Mouse (Mus musculus): Measurements from ENCODE around the gene Kat2a.

Gene Kat2a

DNA sequence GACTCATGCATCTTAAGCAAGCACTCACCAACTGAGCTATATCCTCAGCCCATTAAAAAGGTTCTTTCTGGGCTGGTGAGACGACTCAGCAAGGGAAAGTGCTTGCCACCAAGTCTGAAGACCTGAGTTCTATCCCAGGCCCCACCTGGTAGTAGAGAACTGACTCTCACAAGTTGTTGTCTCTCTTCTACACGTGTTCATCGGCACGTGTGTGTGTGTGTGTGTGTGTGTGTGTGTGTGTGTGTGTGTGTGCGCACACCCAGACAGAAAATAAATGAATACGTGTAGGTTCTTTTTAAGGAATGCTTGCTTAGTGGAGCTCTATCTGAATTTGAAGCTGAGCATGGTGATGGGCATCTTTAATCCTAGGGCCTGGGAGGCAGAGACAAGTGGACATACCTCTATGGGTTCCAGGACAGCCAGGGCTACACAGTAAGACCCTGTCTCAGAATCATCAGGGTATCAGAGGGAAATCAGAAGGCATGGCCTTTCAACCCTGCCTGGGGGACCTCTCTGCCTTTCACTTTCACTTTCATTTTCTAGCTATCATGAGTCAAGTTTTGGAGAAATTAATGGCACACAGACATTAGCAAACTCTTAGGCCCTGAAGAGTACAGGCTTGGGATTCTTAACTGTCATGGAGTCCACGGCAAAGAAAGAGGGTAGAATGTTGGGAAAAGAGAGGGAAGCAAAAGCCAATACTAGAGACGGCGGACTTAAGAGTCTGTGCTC is 23.0 kb upstream of the Kat2a start:
- no peak for DNase-seq

DNA sequence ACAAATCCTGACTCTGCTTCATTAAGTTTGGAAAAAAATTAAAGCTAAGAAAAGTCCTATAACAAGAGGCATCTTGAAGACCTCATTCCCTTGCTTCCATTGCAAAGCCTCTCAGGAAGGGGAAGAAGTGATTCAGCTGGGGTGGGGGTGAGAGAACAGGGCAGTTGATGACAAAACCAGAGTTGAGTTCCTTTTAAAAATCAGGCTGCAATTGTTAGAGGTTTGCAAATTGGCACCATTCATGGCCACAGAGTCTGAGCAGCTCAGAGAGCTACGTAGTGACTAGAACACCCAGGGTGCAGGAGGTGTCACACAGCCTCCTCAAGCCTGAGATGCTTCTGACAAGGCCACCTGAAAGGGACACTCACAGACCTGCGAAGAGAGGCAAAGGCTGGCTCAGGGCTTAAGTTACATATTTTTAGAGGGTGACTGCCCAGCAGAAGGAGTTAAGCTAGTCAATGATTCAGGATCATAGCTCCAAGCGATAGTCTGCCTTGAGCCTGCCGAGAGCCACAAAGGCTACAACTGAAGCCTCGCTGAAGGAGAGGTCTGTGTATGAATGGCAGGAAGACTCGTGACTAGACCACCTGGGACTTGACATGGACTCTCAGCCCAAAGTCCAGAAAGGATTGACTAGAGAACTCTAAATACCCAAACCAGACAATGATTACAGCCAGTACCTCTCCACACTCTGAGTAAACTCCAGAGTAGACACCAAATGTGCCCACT is 18.4 kb upstream of the Kat2a start:
- no peak for DNase-seq

DNA sequence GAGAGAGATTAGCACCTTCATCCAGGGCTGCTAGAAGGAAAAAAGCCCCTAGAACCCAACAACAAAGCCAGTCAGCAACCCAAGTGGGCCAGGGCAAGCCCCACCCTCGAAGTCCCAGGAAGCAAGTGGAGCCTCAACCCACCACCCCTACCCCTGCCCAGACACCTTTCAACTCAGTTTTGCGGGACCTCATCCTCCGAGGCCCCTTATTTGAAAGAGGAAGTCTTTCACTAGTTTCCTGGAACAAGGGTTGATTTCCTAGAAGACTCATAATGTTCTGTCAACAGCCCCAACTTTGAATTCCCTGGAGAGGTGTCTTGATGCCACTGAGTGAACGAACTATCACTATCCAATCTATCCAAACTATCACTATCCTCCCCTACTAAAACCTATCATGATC is 17.7 kb upstream of the Kat2a start:
- DNase-seq: no peak

DNA sequence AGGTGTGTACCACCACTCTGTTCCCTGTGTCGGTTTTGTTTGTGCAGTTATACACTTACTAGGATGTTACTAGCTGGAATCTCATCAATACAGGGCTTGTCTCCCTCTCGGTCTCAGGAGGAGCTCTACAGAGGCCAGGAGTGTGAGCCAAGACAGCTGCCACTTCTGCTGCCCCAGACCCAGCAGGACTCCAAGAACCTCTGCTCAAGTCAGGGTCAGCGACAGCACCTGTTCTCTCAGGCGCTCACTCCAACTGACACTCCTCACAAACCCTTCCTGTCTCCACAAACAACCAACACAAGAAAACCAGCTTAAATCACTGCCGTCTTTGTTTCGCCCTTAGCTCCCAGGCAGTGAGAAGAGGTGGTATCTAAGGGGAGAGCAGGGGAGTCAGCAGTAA is 16.3 kb upstream of the Kat2a start:
- DNase-seq: no peak

DNA sequence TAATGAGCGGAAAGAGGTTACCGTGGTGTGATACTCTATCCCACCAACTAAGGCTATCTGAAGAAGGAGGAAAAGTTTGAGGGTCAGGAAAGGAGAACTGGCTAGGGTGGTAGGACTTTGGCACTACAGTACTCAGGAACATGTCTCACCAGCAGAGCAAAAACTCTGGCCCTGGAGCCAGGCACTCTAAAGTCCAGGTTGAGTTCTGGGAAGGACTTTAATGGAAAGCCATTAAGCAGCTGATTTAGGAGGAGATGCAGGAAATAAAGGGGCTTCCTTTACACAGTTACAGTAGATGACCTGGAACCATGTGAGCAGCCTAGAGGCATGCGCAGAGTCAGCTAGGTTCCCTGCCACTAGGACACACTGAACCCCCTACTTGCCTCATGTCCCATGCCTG is 14.9 kb upstream of the Kat2a start:
- DNase-seq: no peak

DNA sequence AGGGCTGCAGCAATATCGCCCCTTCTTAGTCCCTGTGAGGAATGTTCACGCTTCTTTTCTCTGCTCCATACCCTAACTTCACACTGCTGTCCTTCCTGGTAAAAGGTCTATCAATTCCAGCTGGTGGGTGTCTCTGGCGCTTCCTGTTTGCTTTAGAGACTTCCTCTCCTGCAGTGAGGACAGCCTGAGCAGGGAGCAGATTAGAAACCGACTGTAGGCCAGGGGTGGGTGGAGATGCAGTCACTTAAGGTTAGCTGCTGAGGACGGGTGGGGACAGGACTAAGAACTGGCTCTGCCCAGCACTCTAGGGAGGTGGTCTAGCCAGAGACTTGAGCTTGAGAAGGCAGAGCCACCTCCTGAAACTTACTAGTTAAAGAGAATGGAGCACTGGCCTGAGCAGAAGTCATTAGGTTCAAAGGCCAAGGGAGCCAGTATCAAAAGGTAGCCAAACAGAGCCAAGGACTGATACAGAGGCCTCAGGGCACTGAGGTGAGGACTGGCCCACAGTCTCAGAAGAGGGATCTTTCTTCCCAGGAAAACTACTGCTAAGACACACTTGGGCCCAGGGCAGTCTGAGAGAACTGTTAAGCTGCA is 12.8 kb upstream of the Kat2a start:
- DNase-seq: no peak

DNA sequence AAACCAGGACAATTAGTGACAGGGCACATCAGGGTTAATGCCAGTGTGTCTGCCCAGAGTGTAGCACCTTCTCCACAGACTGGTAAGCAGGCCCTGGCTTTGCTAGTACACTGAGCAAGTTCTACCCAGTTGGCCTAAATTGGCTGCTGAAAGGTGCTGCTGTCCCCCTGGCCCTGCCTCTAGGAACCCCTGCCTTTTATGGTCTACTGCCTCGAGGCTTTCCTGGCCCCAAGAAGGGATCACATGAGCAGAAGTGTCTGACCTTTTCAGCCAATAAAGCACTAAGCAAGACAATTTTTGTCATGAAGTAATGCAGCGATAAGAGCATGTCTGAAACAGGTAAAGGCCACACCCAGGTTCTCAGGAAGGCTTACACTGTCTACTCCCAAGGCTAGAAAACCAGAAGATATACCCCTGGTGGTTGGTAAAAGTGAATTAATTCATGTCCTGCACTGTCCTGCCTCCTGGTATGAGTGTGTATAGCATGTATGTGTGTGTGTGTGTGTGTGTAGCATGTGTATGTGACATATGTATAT is 10.3 kb upstream of the Kat2a start:
- no peak for DNase-seq

DNA sequence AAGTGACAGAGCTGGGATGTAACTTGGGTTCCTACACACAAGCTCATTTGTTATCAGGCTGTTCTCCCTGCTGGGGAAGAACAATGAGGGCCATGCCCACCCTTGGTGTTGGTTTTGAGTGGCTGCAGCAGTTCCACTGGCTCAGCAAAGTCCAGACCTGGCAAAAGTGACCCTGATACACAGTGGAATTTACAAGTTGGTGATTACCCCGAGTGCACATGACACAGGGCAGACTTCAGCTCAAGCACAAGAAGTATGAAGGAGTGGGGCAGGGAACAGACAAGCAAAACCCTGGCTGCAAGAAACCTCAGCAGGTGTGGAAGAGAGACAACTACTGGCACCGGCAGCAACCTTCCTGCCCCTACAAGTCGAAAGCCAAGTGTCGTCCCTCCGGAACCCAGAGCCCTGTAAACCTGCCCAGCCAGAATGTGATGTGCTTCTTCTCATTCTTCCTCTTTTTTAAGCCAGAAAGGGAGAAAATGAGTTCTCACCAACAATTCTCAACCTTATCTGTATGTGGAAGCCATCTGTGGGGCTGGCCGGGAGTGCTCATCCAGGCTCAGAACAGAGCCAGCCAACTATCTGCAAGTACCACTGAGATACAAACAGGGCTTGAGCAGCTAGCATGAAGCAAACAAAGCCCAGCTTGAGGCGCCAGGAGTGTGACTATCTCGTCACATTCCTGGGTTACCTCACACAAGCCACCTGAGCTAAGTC is 9.7 kb upstream of the Kat2a start:
- DNase-seq: no peak

DNA sequence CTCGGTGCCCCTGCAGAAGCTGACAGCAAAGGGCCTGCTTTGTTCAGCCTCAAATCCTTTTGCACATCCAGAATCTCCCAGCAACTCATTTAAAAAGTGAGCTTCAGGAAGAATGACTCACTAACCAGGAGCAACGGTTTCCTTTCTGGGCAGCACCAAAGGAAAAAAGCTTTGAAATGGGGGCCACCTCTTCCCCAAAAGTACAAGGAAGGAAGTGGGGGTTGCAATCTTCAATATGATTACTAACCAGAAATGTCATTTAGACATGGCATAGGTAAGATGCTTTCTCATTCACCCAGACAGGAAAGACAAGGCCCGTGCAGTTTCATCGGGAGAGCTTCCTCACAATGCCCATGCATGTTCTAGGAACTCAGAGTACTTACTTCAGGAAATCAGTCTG is 9.0 kb upstream of the Kat2a start:
- DNase-seq: no peak

DNA sequence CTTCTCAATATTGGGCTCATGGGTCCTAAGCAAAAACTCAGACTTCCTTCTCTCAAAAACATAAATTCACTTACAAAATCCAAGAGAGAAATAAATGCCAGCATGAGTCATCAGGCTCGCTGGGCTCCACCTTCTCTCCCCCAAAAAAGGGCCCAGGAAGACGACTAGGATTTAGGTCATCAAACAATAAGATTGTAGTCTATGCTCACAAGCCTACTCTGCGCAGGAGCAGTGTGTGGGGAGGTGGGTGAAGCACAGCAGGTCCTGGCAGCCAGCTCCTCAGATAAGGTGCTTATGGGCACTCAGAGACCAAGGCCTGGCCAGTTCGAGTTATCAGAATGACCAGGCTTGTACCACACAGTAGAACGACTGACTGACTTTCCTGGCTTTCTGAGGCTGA is 8.1 kb upstream of the Kat2a start:
- no peak for DNase-seq

DNA sequence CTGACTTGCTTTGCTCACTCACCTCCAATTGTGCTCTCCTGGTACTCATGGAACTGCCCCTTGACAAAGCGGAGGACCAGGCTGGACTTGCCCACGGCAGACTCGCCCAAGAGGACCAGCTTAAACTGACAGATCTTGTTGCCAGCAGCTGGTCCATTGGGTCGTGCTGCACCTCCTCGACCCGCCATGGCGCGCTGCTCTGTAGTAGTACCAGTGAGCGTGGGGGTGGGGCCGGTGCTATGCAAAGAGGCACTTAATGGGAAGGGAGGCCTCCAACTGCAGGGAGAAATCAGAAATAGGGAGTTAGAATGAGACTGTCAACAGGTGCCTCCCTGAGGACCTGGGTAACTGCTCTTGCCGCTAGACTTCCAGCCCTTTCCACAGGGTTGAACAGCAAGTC is 7.6 kb upstream of the Kat2a start:
- DNase-seq: no peak

DNA sequence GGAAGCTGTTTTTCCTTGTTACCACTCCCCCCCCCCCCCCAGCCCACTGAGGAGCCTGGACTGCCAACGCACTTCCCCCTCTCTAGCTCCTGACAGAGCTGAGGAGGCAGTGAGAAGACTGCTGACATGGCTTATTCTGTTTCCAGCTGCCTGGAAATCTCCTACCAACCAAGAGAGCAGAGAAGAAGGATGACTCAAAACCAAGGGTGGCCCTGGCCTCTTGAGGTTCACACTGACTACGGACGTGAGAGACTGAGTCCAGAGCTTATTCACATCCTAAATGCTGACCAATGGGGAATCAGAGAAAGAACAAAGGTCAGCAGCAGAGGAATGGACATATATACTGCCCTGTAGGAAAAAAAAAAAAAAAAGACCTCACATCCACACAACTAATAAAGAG is 7.0 kb upstream of the Kat2a start:
- no peak for DNase-seq

DNA sequence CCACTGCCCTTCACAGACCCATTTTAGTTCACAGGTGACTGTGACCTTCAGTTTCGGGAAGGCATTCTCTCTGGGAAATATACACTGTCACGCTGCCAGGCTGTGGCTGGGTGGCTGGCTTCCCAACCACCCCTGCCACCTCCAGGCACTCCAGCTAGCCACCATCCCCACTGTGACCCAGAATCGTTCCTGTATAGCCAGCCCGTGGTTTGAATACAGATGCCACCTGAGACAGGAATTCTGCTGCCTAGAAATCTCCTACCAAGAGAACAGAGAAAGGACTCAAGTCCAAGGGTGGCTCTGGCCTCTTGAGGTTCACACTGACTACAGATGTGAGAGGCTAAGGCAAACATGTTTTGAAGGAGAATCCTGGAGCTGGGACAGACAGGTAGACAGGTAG is 6.6 kb upstream of the Kat2a start:
- no peak for DNase-seq

DNA sequence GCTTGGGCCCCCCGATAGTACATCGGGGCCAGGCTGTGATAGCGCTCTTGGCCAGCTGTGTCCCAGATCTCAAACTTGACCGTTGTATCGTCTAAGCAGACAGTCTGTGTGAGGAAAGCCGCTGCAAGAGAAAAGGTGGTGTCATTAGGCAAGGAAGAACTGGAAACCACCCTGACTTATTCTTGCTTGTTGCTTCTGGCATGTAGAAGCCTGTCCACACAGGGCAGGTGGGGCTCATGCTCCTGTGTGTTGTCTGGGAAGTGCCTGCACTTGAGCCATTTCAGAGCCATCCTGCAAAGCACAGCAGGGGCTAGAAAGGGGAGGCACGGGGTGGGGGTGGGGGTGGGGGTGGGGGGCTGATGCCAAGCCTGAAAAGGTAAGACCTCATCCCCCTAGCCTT is 6.2 kb upstream of the Kat2a start:
- no peak for DNase-seq

DNA sequence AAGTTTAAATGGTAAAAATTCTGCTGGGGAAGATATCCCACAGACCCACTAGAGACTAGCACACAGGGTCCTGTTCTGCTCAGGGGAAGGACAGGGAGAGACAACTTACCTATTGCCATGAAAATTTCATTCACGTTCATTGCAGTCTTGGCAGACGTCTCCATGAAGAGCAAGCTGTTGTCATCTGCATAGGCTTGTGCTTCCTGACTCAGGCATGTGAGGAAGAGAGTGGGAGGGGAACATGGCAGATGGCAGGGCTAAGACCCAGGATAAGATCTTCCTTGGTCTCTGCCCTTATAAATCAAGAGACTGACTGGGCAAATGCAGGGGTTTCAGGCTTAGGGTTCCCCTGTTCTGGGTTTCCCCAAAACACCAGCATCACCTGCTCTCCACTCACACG is 4.4 kb upstream of the Kat2a start:
- DNase-seq: no peak

DNA sequence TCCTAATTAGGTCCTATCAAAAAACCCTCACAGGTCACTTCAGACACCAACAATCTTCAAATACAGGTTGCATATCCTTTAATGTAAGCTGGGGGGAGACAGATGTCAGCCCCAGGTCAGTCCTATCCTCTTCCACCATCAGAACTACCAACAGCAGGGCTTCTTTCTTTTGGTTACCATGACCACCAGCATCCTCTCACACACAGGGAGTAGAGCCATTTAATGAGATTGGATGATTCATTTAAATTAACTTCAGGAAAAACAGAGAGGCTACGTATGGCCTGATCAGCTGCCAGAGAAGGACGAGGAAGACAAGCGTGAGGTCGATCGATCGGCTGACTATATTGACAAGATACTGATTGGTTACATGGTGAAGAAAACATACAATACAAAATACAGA is 2.7 kb upstream of the Kat2a start:
- DNase-seq: no peak

DNA sequence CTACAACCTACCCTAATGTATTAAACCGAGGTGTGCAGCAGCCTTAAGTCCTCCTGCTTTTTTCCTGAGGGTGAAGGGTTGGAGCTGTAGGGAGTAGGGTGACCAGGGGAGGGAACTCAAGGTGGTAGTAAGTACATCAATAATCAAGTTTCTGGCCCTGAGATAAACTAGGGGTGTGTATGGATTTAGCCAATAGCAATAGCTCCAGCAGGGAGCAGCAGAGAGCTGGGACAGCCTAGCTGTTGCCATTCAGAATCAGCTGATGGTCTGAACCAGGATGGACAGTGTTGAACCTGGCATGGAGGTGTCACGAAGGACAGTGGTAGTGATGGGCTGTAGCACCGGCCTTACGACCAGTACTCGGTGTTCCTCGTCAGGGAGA is 2.3 kb upstream of the Kat2a start:
- peak; percentile 47 to 74 for DNase-seq

DNA sequence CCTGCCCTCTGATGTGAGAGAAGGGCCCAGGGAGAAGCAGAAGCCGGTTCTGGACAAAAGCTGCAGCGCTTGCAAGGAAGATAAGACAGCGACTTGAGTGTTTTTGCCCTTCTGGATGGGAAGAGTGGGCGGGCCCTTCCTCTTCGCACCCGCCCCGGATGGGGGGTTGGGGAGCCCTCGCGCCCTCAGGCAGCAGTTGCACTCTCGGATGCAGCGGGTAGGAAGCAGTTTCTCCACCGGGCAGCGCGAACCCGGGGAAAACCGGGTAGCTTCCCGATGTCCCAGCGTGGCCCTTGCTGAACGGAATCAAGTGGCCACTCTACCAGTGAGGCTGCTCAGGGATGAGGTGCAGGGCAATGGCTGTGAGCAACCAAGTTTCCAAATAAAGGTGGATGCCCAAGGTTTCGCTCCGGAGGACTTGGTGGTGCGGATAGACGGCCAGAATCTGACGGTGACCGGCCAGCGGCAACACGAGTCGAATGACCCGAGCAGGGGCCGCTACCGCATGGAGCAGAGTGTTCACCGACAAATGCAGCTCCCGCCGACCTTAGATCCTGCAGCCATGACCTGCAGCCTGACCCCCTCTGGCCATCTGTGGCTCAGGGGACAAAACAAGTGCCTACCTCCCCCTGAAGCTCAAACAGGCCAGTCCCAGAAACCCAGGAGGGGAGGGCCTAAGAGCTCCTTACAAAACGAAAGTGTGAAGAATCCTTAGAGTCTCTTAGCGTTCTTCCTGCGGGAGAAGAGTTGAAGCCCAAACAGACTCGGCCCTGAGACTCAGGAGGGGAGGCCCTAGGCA is 1.7 kb upstream of the Kat2a start, which contains the start of gene Hspb9:
Hspb9 (plus strand) TSS at position 116 of the 799 bp plus-strand sequence.
- peak; percentile 71 to 82 for DNase-seq

DNA sequence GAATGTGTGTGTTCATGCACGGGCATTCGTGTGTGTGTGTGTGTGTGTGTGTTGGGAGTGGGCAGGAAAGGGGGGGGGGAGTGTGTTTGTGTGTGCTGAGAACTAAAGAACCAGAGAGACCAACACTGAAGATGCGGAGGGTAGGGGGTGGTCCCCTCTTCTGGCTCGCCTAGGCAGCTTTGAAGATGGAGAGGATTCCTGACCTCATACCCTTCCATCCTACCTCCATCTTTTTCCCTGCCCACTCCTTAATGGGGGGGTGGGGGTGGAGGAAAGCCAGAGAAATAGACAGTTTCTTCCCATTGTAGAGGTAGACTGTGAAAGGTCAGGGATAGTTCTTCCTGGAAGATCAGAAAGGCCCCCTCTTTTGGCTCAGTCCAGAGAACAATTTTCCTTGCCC is 909 bp upstream of the Kat2a start:
- no peak for DNase-seq

DNA sequence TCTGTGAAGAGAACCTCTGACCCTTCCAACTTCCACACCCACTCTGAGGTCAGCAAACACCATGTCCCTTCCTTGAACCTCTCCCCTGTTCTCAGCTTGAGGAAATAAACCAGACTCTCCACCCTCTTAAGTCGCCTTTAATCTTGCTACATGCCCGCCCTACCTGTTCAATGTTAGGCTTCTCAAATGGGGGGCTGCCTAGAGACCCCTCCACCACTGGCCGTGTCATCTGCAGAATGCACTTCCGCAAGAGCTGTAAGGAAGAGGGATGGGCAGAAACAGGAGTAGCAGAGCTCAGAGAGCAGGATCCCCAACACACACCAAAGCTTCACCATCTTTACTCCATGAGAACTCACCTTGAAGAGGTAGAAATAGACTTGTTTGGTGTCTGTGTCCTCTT is 1.3 kb downstream of the Kat2a start:
- DNase-seq: no peak

DNA sequence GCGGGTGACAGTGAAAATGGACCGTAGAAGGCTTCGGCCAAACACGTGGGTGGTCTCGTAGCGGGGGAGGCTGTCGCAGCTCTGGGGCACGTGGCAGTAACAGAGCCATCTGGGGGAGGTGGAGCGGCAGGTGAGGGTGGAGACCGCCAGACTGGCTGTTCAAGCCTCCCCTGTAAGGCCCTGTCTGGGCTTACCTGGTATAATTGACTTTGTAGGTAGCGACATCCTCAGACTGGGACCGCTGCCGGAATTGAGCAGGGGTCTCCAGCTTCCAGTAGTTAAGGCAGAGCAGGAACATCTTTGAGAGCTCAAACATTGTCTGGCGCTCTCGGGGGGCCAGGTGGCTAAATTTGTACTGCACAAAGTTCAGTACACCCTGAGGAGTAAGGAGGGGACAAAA is 1.7 kb downstream of the Kat2a start:
- DNase-seq: no peak

DNA sequence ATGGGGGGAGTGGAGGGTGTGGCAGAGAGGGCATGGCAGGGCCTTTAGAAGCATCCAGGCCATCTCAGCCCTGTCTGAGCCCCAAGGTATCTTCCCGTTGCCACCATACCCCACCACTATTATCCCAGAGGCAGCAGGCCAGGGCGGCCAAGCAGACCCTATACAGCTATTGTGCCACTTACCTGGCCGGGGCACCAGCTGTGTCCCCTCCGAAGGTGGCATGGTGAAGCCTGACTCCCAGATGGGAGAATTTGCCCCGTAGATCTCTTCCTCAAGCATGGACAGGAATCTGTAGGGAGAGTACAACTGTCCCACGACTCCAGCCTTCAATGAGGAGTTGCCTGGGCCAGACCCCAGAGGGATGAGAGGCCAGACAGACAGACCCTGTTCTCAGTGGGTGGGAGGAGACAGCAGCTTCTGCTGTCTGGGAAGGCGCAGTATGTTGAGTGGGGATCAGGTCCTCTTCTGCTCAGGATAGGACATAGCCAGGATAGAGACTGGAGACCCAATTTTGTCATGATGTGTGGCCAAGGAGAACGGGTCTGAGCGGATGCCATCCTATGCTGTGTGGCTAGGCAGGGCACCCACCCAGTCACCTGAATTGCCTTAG is 3.0 kb downstream of the Kat2a start:
- no peak for DNase-seq
